Mouse (Mus musculus) frontal cortex, postnatal 14 days (tissue): Measurements from ENCODE around the gene Irs2.

ENCODE experiments used
- DNase-seq, 2 experiments: peaks; one replicate each; pipeline ENCODE4 v3.0.0; 2022; ENCODE audit warnings: low spot score in 2 of 2

Gene Irs2

DNA sequence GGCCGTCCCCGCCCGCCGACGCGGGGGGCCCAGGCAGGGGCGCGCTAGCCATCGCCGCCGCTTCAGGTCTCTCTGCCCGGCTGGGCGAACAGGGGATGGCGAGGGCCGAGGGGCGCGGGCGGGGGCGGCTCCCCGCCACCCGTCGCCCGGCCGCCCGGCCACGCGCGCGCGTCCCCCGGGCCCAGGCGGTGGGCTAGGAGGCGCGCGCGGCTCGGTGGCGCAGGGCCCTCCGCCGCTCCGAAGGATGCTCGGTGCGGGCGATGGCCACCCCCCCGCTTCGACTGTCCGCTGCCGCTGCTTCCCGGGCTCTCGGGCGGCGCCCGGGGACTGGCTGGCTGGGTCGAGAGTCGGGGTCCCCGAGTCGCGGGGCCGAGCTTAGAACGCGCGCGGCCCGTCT is at the start of gene Irs2:
TSS of gene Irs2 (minus strand) at position 80 of the 397 bp plus-strand sequence.
- no peak for DNase-seq

DNA sequence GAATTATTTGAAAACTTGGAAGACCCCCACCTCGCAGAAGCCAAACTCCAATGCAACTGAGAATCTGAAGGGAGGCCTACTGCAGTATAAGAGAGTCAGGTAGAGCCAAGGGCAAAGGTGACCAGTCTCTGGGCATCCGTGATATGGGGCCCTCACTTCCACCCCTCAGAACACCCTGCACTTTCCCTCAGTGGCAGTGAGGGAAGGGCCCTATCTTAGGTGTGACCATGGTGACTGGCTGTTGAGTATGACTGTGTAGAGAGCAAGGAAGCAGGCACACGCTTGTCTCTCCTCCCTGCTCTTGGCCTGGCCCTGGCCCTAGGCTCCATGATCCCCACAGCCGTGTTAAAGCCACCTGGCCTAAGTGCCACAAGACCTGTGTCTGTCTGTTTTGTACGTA is 48.4 kb upstream of the Irs2 start:
- no peak for DNase-seq

DNA sequence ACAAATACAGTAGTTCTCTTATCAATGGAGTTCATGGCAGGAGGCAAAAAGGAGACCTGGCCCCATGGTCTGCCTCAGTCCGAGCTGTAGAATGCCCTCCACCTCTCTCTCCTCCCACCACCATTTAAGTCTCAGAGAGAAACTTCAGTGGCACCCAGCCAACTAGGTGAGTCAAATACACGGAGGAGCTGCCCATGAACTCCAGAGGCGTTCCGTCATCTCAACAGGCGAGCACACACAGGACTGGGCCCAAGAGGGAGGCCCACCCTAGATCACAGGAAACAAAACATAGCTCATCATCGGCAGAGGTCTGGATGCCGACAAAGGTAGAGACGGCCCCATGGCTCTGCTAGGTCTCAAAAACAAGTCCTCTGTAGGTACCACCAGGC is 47.9 kb upstream of the Irs2 start:
- no peak for DNase-seq

GRCm38 (mm10) chr8:11055557-11056174 is 47.4 kb upstream of the Irs2 start:
- DNase-seq: no peak

- DNase-seq: no peak
These were observed 41.6 kb upstream of the Irs2 start for GRCm38 (mm10) chr8:11049835-11050234.

- no peak for DNase-seq
These were observed 39.6 kb upstream of the Irs2 start for GRCm38 (mm10) chr8:11047812-11048211.

DNA sequence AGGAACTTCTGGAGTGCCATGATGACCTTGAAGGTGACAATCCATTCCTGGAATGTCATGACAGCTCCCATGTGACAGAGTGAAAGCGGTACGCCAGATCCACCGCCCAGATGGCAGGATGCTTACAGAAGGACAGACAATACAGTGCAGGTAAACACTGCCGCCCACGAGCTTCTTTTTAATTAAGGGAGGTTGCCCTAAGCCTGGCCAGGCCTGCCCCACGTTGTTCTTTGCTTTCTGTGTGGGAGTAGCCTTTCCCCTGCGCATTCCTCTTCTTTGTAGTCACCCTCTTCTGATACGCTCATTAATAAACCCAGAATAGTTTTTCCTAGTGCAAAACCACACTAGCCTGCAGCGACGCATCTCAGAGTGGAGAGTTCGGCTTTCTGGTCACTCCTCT is 36.4 kb upstream of the Irs2 start:
- no peak for DNase-seq

DNA sequence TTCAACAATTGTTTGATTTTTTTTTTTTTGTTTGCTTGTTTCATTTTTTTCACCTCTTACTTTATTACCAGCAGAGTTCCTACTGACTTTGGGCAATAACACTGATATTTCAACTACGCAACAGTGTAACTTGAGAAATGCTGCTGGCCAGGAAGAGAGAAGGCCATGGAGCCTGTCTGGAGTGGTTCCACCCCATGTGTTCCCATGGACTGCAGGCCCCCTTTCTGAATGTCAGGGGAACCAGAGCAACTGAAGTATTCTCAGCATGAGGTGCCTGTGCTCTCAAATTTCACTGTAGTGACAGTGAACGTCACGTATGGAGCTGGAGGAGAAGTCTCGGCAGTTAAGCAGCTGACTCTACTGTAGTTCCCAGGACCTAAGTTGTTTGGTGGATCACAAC is 35.3 kb upstream of the Irs2 start:
- DNase-seq: no peak

GRCm38 (mm10) chr8:11042872-11043587 is 34.8 kb upstream of the Irs2 start:
- DNase-seq: no peak

GRCm38 (mm10) chr8:11040088-11040487 is 31.8 kb upstream of the Irs2 start:
- DNase-seq: no peak

DNA sequence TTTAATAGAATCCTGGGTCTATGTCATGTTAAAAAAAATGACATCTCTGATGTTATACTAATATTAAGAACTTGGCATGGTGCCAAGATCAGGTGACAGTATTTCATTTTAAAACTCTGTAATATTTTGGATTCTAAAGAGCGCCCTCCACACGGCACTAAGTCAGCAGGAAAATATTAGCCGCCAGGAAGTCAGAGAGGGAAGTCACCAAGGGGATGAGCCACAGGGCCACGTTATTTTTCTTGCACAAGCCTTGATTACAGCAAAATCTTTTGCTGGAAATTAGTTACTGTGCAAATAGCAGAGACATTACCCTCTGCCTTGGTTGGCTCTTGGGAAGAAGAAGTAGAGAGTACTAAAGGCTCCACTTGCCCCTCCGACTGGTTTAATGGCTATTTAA is 30.5 kb upstream of the Irs2 start:
- no peak for DNase-seq

DNA sequence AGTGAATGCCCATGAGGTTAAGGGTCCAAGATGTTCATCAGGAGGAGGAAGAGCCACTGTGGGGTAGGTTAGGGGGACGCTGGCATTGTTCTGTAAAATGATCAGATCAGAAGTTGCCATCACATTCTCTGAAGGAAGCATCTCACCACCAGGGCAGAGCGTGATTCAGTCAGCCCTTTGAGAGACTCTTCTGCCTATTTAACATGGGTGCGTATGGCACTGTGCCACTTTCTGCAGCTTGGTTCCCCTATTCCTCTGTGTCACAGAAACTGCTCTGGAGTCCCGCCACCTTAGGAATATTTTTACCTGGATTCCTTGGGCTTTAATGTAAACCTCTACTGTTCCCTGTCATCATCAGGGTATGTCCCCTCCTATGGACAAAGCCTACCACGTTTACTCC is 30.1 kb upstream of the Irs2 start:
- DNase-seq: no peak

DNA sequence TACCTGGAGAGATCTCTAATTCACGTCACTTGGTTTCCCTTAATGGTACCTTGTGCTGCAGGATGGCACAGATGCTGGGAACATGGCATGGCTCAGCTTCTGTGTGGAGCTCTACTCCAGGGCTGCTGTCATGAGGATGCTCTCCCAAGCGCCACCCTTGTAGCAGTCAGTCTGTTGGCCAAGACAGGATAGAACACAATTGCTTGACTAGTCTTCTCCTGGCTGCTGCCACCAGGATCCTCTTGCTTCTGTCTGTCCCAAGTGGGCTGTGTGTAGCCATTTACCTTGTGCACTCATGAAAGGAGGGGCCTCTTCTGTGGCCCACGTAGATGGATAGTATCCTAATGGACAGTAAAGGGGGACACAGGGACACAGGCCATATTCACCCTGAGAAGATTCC is 28.5 kb upstream of the Irs2 start:
- no peak for DNase-seq

- DNase-seq: no peak
These were observed 27.6 kb upstream of the Irs2 start for GRCm38 (mm10) chr8:11035628-11036416.

- no peak for DNase-seq
These were observed 16.6 kb upstream of the Irs2 start for GRCm38 (mm10) chr8:11024871-11025270.

GRCm38 (mm10) chr8:11020949-11021572 is 12.8 kb upstream of the Irs2 start:
- no peak for DNase-seq

GRCm38 (mm10) chr8:11015622-11016021 is 7.4 kb upstream of the Irs2 start:
- DNase-seq: no peak

DNA sequence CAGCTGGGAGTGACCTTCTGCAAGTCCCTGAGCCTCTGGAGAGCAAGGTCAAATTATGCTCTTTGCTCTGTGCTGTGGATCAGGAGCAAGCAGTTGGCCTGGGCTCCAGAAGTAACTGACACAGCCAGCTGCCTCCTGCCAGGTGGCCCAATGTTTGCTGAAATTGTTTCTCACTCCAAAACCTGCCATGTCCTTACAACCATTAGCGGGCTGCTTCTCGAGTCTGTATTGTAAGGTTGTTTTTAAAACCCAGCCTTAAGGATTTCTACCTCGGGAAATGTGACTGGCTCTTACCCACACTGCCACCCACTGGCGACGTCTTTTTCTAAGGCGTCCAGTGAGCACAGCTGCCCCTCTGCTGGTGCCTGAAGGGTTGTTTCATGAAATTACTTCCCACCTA is 5.0 kb upstream of the Irs2 start:
- DNase-seq: peak in 1 of 2 experiments; percentile 63

- no peak for DNase-seq
These were observed 3.7 kb upstream of the Irs2 start for GRCm38 (mm10) chr8:11011787-11012485.

DNA sequence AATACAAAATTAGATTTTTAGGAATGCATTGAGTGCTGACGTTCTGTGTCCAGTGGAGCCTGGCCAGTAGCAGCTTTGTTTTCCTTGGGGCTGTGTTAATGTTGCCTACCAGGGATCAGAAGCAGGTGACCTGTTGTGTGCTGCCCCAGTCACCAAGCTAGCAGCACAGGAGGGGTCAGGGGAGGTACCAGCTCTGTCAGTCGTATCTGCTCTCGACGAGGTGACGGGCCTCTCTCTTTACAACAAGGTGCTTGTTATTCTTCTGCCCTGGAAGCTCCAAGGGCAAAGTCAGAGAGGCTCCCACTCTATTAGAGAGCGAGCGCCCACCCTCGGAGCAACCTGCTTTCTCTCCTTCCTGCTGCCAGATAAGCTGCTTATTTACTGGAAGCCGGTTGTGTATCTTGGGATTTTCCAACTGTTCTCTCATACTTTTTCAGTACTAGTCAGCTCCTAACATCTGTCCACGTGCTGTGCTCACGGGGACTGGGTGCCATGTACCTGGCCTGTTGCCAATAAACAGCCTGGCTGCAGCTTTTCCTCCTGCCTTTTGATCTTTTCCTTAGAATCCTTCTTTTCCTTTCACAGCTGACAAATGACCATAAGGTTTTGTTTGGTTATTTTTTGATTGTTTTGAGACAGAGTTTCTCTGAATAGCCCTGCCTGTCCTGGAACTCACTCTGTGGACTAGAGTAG is 2.8 kb upstream of the Irs2 start:
- DNase-seq: no peak

DNA sequence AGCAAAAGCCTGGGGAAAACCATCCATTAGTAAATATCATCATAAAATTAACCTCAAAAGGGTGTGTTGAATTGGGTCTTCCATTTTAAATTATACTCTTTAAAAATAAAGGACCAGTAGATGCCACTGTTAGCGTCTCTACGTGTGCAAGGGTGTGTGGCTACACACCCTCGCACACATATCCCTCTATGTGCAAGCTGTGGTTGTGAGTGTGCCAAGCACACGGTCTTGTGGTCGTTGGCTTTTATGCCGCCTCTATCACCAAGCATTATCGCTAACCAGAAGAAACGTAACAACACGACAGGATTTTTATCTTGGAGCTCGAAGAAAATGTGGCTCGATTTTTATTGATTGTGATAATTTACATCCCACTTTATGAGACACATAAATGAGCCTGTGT is 2.1 kb upstream of the Irs2 start:
- no peak for DNase-seq
